In the genomic region with DNA sequence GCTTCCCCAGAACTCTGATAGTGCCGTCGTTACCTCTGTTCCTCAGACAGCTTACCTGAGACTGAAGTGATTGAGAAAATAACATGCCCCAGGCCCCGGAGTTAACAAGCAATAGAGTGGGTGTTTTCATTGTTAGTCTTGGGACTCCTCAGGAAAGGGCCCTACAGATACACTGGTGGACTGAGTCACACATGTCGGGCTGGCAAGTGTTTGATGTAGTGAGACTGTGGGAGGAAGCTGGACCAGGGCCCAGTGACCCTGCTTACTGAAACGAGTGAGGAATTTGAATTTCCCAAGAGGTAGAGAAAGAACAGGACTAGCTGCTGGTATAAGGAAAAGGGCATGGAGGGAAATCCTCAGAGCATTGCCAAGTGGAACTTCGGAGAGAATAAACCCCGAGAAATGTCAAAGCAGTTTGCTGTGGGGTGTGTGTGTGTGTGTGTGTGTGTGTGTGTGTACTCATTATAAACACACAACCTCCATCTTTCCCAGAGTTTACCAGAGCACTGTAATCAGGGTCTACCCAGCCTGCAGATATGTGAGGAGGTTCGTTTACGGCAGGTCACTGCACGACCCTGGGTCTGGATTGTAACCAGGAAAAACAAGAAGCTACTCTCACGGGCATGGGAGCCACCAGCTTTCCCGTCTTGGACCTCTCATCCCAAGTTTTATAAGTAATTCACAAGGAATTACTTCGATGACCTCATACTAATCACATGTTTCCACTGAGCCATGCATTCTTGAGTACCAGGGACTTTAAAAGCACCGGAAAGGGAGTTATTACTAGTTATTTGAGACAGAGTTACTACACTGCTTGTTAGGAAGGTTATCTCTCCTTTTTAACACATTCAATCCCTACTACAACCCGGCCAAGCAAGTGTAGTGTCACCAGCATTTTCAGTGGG, we compare ENCODE assay signal across 8 mouse cellular contexts. TPM values are rescaled to one million over a fixed set of nuclear protein-coding genes. Genes with fewer than 3 reads are reported as not detected.
A peak's percentile ranks its signal among the peaks of the same experiment; 100 is the strongest.
DNase-seq lines count a peak whose midpoint lies in the region; ATAC-seq lines count a peak whose summit lies in the region.

No protein-coding gene starts in this region.

- H3K36me3 ChIP-seq in embryonic facial prominence, embryonic 11.5 days (replicated peaks; ENCODE audit: control insufficient read depth, insufficient read depth, low read depth, low read length), result no peaks in the 10 kb centered on the region
- H3K36me3 ChIP-seq in embryonic facial prominence, embryonic 10.5 days (replicated peaks), result no peaks in the 10 kb centered on the region
- H3K36me3 ChIP-seq in kidney, embryonic 16.5 days (ENCODE audit: insufficient read depth, low read length), result no peaks in the 10 kb centered on the region

- H3K4me2 ChIP-seq in embryonic facial prominence, embryonic 11.5 days (ENCODE audit: low read depth, low read length), result no peak overlapping the region
- no peak overlapping the region for H3K4me2 ChIP-seq in kidney, embryonic 16.5 days (replicated peaks; ENCODE audit: low read depth, low read length)

- no peak overlapping the region for H3K27ac ChIP-seq in embryonic facial prominence, embryonic 11.5 days (replicated peaks; ENCODE audit: low read depth, low read length)
- no peak overlapping the region for H3K27ac ChIP-seq in embryonic facial prominence, embryonic 10.5 days (replicated peaks)
- no peak overlapping the region for H3K27ac ChIP-seq in kidney, embryonic 16.5 days (ENCODE audit: low read length)

- H3K27me3 ChIP-seq in embryonic facial prominence, embryonic 11.5 days (ENCODE audit: control insufficient read depth, insufficient read depth, low read length), result no peaks in the 10 kb centered on the region
- H3K27me3 ChIP-seq in embryonic facial prominence, embryonic 10.5 days (replicated peaks; ENCODE audit: low read depth, poor library complexity, severe bottlenecking), result no peaks in the 10 kb centered on the region
- H3K27me3 ChIP-seq in kidney, embryonic 16.5 days (ENCODE audit: insufficient read depth, low read length), result no peaks in the 10 kb centered on the region

- H3K9ac ChIP-seq in embryonic facial prominence, embryonic 11.5 days (replicated peaks; ENCODE audit: low read length), result no peak overlapping the region
- no peak overlapping the region for H3K9ac ChIP-seq in kidney, embryonic 16.5 days (replicated peaks; ENCODE audit: low read length)

- DNase-seq in embryonic facial prominence, embryonic 11.5 days (ENCODE audit: low spot score), result peak; percentile 31
- no peak for DNase-seq in embryonic facial prominence, embryonic 10.5 days (ENCODE audit: low spot score)
- peak; percentile 20 for DNase-seq in urinary bladder, postnatal 25 days (ENCODE audit: low spot score)
- no peak for DNase-seq in urinary bladder, adult 2 months (ENCODE audit: low spot score)
- peak; percentile 21 for DNase-seq in skeletal muscle tissue, adult 2 months (ENCODE audit: low read depth, low spot score)
- no peak for DNase-seq in spleen, postnatal 10 days (ENCODE audit: low spot score in 2 of 2)

- H3K9me3 ChIP-seq in embryonic facial prominence, embryonic 11.5 days (replicated peaks; ENCODE audit: control insufficient read depth, low read length), result no peaks in the 10 kb centered on the region
- H3K9me3 ChIP-seq in embryonic facial prominence, embryonic 10.5 days, result no peaks in the 10 kb centered on the region
- no peaks in the 10 kb centered on the region for H3K9me3 ChIP-seq in kidney, embryonic 16.5 days (ENCODE audit: low read length)

- no peak overlapping the region for H3K4me3 ChIP-seq in embryonic facial prominence, embryonic 11.5 days (ENCODE audit: low read depth, low read length)
- H3K4me3 ChIP-seq in embryonic facial prominence, embryonic 10.5 days, result no peak overlapping the region
- no peak overlapping the region for H3K4me3 ChIP-seq in kidney, embryonic 16.5 days (ENCODE audit: low read length)

- ATAC-seq in embryonic facial prominence, embryonic 11.5 days (replicated peaks; ENCODE audit: insufficient number of reproducible peaks, low FRiP score, low TSS enrichment, low read depth), result no peak
- peak; percentile 54; the same call in 1 of the 2 replicates for ATAC-seq in kidney, embryonic 16.5 days (ENCODE audit: low FRiP score, low TSS enrichment)
- ATAC-seq in CD4-positive, CD25-positive, alpha-beta regulatory T cell, adult 4 months, result no peak

- no peaks in the 10 kb centered on the region; the same call in 1 of the 2 replicates for H3K4me1 ChIP-seq in embryonic facial prominence, embryonic 11.5 days (ENCODE audit: control insufficient read depth, insufficient read depth, low read length)
- H3K4me1 ChIP-seq in embryonic facial prominence, embryonic 10.5 days, result peaks cover 16% of the 10 kb centered on the region
- H3K4me1 ChIP-seq in kidney, embryonic 16.5 days (ENCODE audit: insufficient read depth, low read length), result peaks cover 13% of the 10 kb centered on the region

- 63% methylated on average over 15 of the region's 15 CpGs for whole genome bisulfite sequencing in embryonic facial prominence, embryonic 11.5 days
- WGBS in embryonic facial prominence, embryonic 10.5 days, result 74% methylated on average over 15 of the region's 15 CpGs
- WGBS in kidney, embryonic 16.5 days, result 46% methylated on average over 15 of the region's 15 CpGs

RNA-seq across cellular contexts. Expression of gene Prr5l, which starts 20.4 kb away (rescaled TPM):
- polyA plus RNA-seq in embryonic facial prominence, embryonic 11.5 days (2014; fragmentation: Nextera tagmentation; extraction: Ambion mirVana), result 17.6 and 18.0 TPM in 2 replicates
- 21.5 and 22.8 TPM in 2 replicates for polyA plus RNA-seq in embryonic facial prominence, embryonic 10.5 days (2016; fragmentation: Nextera tagmentation; extraction: Ambion mirVana)
- polyA plus RNA-seq in urinary bladder, adult 2 months (2012; rRNA removed), result 2.6 and 2.8 TPM in 2 replicates
- polyA plus RNA-seq in kidney, embryonic 16.5 days (2015; fragmentation: Nextera tagmentation; extraction: Ambion mirVana), result 70.8 and 71.6 TPM in 2 replicates
- polyA plus RNA-seq in CD4-positive, CD25-positive, alpha-beta regulatory T cell, adult 4 months (2017; shearing (Covaris generic)), result 1 to 10 TPM; 1.5 to 3.1 TPM

RNA-seq across cellular contexts. Expression of gene Commd9, which starts 23.6 kb away (rescaled TPM):
- polyA plus RNA-seq in embryonic facial prominence, embryonic 11.5 days (2014; fragmentation: Nextera tagmentation; extraction: Ambion mirVana), result 62.2 and 63.1 TPM in 2 replicates
- polyA plus RNA-seq in embryonic facial prominence, embryonic 10.5 days (2016; fragmentation: Nextera tagmentation; extraction: Ambion mirVana), result 60.6 and 61.8 TPM in 2 replicates
- polyA plus RNA-seq in urinary bladder, adult 2 months (2012; rRNA removed), result 46.4 and 66.3 TPM in 2 replicates
- polyA plus RNA-seq in kidney, embryonic 16.5 days (2015; fragmentation: Nextera tagmentation; extraction: Ambion mirVana), result 65.3 and 72.6 TPM in 2 replicates
- 10 to 100 TPM; 27.8 to 37.1 TPM for polyA plus RNA-seq in CD4-positive, CD25-positive, alpha-beta regulatory T cell, adult 4 months (2017; shearing (Covaris generic))

Comparison
In these comparisons a context has a peak if more than half of its experiments do, and no peak if none do; other contexts are left out.
1. DNase-seq: peak in embryonic facial prominence, embryonic 11.5 days (single experiment), urinary bladder, postnatal 25 days (single experiment) and skeletal muscle tissue, adult 2 months (single experiment); none in embryonic facial prominence, embryonic 10.5 days (single experiment), urinary bladder, adult 2 months (single experiment) and spleen, postnatal 10 days (0 of 2).